Mouse (Mus musculus): ENCODE results near the gene Csde1.

Gene Csde1

DNA sequence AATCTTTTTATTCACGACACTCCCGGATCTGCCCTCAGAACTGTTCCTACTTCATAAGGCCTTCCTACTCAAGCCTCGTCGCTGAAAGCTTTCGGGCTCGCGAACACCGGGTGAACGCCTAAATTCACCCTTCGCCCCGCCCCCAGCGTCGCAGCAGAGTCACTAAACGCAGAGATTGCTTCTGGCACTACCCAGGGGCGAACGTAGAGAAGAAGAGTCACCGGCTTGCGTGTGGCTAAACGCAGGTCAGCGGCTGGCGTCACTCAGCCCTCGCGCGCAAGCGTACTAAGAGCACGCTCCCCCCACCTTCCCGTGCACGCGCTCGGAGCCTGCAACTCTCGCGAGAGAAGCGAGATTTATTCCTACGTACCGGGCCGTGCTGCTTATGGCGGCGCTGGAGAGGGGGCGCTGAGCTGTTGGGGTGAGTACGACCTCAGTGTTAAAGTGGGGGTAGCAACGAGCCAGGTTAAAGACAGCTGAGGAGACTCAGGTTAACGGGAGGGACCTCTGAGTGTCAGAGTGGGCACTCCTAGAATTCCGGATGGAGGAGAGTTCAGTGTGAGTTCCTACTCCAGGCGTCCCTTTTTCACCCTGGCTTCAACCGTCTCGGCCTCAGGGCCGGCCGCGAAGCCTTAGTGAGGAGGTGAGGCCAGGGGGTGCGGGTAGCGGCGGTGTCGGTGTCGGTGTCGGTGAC is at the start of gene Csde1:
TSS of gene Csde1 (plus strand) at position 178 of the 694 bp plus-strand sequence.
- peak; percentile 99 for DNase-seq (ENCODE audit: low spot score)

DNA sequence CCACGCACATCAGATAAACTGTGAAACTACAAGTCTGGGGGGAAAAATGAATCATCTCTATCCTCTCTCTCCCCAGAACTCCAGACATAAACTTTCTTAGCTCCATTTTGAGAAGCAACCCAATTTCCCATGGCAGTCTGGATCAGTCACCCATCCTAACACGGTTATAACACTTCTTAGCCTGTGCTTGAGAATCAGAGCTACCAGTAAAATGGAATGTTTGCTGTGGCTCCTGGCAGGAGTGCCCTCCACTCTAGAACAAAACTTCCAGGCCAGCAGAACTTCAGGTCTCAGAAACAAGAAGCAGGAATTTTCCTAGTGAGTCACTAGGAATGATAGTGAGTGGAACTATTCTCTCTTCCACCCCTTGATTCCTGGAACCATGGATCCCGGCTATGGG is 49.7 kb upstream of the Csde1 start:
- DNase-seq (ENCODE audit: low spot score): peak; percentile 18

DNA sequence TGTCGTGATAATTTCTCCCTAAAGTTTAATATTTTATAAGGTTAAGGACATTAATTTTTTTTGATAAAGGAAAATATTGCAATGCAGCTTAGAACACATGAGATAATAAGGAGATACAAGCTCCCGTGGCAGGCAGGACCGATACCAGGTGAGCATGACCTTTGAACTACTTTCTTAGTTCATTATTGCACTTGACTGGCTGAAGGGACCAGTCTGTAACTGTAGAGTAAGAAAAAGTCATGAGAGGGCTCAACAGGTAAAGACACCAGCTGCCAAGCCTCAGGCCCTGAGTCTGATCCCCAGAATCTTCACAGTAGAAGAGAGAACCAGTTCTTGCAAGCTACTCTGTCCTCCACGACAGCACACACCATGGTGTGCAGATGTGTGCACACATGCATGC is 43.3 kb upstream of the Csde1 start:
- DNase-seq (ENCODE audit: low spot score): no peak

DNA sequence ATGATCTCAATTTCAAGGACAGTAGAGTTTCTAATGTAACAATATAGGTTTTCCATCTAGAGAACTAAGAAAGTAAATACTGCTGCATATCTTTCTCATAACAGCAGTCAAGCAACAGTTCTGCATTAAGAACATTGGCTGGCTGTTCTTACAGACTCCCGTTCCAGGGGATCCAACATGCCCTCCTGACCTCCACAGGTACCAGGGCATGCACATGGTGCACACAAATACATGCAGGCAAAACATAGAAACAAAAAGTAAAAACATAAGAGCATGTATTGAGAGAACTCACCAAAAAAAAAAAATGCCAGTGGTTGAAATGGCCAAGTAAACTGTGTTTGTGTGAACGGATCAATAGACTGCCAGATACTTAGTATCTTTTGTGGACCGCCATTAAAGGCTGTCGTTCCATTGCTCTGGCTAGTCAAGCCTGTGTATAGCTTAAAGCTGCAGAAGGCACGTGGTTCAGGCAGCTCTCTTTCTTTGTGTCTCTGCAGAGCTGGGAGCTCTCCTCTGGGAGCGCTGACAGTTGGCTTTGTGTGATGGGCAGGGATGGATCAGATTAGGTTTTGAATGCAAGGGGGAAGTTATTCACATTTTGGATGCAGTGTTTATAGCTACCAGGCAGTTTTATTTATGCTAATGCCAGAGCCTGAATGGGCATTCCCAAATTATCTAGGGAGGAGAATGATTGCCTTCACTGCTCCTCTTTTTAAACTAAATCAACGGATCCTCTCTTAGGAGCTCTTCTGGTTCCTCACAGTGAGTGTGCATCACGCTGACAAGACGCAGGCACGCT is 40.5 kb upstream of the Csde1 start:
- DNase-seq (ENCODE audit: low spot score): no peak

DNA sequence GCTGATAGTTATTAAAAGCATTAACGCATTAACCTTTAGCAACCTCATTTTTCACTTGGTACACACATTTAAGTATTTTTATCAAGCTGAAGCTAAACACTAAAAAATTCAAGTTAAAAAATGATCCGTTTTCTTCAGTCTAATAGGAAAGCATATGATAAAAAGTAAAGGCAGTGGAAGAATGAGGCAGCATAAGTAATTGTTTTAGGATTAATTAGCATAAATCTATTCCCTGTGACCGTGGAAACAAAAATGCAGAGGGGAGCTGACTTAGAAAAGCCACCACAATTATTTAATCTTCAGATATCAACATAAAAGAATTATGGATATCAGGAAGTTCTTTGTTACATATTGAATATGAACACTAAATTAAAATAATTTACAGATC is 39.9 kb upstream of the Csde1 start:
- no peak for DNase-seq (ENCODE audit: low spot score)

DNA sequence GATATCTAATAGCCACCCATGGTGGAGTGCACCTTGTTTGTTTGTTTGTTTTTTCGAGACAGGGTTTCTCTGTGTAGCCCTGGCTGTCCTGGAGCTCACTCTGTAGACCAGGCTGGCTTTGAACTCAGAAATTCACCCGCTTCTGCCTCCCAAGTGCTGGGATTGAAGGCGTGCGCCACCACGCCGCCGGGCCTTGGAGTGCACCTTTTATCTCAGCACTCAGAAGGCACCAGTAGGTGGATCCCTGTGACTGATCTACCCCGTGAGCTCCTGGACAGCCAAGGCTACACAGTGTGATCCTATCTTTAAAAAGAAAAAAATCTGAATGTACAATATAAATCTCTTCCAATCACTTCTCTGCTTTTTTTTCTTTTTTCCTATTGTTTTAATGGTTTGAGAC is 29.2 kb upstream of the Csde1 start:
- DNase-seq (ENCODE audit: low spot score): no peak

DNA sequence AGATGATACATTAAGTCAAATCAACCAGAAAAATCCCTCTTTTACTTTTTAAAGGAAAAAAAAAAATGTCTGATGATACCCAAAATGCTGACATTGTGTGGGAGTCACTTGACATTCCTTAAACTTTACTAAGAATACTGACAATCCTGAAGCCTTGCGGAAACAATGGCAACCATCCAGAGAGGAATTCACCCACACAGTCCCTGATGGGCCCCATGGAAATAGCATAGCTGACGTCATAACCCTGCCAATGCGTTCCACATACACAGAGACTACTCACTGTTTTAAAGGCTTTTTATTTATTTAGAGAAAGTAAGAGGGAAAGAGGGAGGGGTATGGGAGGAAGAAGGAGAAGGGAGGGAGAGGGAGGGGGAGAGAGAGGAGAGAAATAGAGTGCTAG is 27.3 kb upstream of the Csde1 start:
- DNase-seq (ENCODE audit: low spot score): no peak

DNA sequence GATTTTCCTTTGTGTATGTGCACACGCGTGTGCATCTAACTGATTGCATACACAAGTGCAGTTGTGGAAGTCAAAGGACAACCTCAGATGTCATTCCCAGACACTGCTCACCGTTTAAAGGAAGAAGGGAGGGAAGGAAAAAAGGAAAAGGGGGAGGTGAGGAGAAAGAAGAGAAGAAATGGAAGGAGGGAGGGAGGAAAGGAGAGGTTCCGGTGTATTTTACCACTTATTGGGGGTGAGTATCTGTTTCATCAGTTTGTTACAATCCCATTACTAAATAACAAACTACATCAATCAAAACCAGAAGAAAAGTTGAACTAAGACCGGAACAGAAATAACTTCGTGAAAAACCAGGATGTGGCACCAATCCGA is 25.0 kb upstream of the Csde1 start:
- DNase-seq (ENCODE audit: low spot score): no peak

DNA sequence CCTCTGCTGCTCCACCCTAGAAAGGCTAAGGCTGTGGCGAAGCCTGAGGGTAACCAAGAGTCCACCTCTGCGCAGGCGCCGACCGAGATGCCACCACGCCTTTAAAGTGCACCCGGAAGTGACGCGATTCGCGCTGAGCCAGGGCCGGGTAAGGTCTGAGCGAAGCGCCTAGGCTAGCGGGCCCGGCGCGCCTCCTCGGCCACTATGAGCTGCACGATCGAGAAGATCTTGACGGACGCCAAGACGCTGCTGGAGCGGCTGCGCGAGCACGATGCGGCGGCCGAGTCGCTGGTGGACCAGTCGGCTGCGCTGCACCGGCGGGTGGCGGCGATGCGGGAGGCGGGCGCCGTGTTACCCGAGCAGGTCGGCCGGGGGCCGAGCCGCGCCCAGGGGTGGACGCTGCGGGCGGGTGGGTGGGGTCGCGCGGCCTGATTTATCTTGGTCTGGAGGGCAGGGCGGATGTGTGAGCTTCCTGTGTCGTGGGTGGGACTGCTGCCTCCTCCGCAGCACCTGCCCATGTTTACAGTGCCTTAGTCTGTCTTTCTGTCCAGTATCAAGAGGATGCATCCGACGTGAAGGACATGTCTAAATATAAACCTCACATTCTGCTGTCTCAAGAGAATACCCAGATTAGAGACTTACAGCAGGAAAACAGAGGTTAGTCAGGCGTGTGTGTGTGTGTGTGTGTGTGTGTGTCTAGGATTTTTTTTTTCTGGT is 24.5 kb upstream of the Csde1 start, which contains the start of gene Sike1:
TSS of gene Sike1 (plus strand) at position 104 of the 717 bp plus-strand sequence.
- DNase-seq (ENCODE audit: low spot score): peak; percentile 96

DNA sequence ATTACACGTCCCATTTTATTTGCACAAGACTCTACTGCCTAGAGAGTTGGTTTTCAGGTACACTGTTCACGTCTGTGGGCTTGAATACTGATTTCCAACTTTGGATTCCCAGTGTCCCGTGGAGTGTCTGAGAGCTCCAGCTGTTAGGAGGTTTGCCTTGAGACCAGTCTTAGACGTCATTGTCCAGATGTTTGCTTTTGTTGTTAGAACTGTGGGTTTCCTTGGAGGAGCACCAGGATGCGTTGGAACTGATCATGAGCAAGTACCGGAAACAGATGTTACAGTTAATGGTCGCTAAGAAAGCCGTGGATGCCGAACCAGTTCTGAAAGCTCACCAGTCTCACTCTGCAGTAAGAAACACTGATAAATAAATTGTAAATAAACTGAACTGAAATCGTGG is 23.2 kb upstream of the Csde1 start:
- DNase-seq (ENCODE audit: low spot score): no peak

DNA sequence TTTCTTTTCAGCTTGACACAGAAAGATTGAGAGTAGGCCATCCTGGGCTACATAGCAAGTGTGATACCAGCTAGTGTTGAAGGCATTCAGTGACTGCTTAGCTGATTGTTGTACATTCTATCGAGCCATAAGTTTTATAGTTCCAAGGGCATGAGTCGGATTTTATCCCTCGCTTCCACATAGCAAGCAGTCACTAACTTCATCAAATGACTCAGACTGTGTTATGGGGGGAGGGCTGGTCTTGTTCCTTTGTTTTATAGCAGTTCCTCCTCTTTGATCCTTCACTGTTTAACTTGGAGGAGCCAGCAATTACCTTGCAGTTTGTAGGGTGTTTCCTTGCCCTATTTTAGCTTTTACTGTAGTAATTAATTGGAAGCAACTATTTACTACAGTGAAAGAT is 22.6 kb upstream of the Csde1 start:
- DNase-seq (ENCODE audit: low spot score): no peak

DNA sequence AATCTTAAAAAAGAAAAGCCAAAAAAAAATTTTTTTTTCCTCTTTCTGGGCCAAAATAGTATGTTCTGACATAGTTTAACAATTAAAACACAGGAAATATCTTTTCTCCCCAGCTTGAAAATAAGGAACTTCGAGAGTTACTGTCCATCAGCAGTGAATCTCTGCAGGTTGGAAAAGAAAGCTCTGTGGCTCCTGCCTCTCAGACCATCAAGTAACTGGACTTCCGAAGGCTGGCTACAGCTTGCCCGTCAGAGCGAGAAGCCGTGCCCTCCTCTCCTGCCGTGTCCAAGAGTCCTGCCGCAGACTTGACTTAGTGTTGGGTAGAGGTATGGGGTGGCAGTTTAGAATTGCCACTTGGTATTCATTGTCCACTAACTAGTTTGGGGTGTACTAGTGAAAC is 18.6 kb upstream of the Csde1 start:
- DNase-seq (ENCODE audit: low spot score): no peak

DNA sequence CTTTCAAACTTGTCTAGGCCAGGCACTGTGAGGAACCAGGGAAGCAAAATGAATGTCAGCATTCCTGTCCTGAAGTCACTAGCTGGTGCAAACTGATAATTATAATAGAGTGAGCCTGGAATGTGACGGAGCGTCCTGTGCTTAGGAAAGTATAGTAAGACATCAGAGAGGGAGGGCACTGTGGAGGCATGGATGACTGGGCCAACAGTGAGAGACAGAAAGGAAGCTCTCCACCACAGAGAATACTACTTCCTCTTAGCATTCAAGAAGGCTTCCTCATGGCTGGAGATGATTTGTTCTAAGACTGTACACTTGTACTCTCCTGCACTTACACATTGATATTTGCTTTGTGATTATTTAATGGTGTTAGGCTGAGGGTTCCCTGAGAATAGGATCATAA is 2.9 kb upstream of the Csde1 start:
- no peak for DNase-seq (ENCODE audit: low spot score)

DNA sequence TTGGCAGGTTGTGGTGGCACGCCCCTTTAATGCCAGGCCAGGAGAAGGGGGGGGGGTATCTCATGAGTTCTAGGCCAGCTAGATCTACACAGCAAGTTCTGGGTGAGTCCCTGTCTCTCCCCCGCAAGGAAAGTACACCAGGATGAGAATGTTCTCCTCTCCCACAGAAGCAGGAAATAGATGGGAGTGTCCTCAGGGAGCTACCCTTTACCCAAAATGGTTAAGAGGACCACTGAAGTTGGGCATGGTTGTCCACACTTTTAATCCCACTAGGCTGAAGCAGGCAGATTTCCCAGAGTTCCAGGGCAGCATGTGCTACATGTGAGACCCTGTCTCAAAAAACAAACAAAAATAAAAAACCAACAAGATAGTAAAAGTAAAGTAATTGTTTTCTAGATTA is 764 bp upstream of the Csde1 start:
- no peak for DNase-seq (ENCODE audit: low spot score)

DNA sequence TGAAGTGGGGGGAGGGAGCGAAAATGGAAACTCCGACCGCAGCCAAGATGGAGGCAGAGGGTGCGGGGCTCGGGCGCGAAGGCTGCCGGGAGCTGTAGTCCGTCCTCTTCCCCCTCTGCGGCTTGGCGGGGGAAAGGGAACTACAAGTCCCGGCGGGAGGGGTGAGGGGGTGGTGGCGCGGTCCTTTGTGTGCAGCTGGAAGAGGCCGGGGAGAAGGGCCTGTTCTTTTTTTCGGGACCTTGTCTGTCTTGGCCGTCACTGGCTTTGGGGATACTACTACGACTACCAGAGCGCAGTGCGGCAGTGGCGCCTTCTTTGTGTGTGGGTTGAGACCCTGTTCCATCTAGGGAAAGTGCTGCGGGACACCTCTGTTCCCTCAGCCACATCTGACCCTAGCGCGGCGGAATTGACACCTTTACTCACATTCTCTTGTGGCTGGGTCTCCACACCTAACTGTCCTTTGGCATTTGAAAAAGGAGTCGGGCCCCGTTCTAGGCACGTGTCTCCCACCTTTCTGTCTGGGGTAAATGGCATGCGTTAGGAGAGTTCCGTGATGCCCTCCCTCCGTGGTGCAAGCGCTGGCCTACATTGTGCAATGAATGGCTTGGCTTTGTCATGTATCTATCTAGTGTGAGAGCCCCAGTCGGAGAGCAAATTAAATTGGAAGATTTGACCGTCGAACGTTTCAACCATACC is 865 bp downstream of the Csde1 start:
- peak; percentile 92 for DNase-seq (ENCODE audit: low spot score)

DNA sequence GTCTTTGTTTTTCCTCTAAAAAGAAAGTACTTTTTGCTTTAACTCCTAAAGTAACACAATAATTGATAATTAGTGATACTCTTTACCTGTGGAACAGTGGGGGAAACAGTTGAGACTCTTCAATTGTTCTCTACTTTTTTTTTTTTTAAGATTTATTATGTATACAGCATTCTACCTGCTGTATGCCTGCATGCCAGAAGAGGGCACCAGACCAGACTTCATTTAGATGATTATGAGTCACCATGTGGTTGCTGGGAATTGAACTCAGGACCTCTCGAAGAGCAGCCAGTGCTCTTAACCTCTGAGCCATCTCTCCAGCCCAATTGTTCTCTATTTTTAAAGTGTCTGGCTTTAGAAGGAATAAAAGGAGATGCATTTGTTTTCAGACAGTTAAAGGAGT is 5.9 kb downstream of the Csde1 start:
- no peak for DNase-seq (ENCODE audit: low spot score)

DNA sequence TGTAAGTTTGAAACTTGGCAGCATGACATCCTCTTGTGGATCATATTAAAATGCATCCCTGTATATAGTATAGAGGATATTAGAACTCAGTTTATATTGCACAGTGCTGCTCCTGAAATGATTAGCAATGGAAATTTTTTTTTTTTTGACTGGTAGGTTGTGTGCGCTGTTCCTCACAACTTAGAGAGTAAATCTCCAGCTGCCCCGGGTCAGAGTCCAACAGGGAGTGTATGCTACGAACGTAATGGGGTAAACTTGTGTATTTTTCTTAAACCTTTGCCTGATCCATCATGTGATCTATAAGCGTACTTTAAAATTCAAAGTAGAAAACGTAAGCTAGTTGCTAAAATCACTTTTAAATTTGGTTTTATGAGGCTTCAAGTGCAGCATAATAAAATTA is 20.1 kb downstream of the Csde1 start:
- DNase-seq (ENCODE audit: low spot score): no peak

DNA sequence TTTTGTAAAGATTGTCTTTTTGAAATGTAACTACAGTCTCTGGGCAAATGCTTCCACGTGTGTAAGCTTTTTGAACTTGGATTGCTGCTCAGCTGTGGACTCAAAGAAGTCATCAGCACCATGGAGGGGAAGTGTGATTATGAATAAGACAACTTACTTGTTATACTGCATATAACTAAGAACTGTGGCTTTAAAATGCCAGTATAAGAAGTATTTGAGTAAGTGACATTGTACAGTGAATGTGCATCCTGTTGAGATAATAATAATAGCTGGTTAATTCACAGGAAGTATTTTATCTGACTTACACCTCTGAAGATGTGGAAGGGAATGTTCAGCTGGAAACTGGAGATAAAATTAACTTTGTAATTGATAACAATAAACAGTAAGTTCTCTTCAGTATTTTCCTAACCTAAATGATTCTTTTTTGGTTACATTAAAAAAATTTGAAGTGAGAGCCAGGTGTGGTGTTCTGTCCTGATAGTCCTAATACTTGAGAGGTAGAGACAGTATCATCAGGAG is 20.7 kb downstream of the Csde1 start:
- no peak for DNase-seq (ENCODE audit: low spot score)

DNA sequence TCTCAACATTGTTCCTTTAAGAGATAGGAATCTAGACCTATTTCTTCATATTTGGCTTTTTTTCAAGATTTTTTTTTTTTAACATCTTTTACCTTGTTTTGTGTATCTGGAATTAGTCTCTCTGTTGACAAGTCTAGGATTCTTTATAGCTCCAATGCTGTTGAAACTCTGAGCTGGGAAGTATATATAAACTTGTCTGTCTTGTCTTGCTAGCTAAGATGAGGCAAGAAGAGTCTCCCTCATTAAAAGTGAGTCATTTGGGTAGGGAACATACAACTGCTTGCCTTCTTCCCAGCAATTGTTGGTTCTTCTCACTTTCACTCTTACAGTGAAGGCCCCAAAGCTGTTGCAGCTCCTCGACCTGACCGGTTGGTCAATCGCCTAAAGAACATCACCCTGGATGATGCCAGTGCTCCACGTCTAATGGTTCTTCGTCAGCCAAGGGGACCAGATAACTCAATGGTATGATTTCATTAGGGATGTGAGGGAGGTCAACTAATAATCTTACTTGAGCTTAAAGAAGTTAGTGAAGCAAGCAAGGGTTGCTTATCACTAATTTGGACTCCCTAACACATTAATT is 35.9 kb downstream of the Csde1 start:
- DNase-seq (ENCODE audit: low spot score): no peak

DNA sequence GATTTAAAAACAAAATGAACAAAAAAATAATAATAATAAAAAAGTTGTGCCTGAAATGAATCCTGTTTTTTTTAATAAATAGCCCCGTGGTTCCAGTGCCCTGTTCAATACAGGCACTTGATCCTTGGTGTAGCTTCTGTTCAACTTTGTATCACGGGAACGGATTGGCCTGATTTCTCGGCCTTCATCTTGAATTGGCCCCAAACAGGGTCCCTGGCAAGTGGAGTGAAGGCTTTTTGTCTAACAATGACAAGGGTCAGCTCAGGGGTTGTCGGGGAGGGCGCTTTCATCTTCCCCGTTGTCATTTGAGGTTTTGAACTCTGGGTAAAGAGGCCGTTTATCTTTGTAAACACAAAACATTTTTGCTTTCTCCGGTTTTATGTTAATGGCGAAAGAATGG is 37.5 kb downstream of the Csde1 start:
- DNase-seq (ENCODE audit: low spot score): no peak

DNA sequence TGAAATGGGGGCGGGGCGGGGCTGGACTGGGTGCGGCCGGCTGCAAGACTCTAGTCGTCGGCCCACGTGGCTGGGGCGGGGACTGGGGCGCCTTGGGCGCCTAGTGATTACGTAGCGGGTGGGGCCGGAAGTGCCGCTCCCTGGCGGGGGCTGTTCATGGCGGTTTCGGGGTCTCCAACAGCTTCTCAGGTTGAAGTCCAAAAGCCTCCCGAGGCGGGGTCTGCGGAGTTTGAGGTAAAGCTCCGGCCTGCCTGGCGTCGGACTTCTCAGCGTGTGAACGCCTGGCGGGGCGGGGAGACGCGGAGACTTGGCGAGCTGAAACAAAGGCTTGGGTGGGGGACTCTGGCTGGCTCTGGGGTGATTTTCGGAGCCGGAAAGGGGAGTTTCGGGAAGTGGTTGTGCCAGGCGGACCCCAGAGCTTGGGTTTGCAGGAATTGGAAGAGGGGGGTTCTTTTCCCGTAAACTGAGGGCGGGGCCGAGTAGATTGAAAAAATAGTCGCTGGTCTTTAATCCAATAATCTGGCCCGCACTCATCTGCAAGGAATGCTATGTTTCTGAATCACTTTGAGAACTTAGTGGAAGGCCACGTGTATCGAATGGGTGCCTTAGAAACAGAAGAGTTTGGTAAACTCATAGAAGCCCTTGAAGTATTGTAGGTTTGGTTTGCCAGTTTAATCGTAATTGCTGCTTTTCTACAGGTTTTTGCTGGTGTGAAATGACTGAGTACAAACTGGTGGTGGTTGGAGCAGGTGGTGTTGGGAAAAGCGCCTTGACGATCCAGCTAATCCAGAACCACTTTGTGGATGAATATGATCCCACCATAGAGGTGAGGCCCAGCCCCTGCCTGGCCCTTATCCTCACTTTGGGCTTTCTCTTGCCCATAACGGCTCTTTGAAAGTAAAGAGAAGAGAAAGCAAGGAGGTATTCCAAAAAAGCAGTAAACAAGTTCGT is 38.3 kb downstream of the Csde1 start, which contains the start of gene Nras:
TSS of gene Nras (plus strand) at position 79 of the 951 bp plus-strand sequence.
- peak; percentile 94 for DNase-seq (ENCODE audit: low spot score)
